Mouse (Mus musculus) embryo, embryonic 11.5 days (tissue): ENCODE data around the gene Ahcyl1.
"Not testable (repeated sequence)": the region's sequence is repeated elsewhere in the genome, so short reads cannot be mapped to it uniquely, and the experiment has no call there.

Experiments
- DNase-seq: peaks from one replicate; pipeline ENCODE4 v3.0.0-alpha.2; 2012; ENCODE audit warnings: low read depth, low spot score

Ahcyl1 gene

DNA sequence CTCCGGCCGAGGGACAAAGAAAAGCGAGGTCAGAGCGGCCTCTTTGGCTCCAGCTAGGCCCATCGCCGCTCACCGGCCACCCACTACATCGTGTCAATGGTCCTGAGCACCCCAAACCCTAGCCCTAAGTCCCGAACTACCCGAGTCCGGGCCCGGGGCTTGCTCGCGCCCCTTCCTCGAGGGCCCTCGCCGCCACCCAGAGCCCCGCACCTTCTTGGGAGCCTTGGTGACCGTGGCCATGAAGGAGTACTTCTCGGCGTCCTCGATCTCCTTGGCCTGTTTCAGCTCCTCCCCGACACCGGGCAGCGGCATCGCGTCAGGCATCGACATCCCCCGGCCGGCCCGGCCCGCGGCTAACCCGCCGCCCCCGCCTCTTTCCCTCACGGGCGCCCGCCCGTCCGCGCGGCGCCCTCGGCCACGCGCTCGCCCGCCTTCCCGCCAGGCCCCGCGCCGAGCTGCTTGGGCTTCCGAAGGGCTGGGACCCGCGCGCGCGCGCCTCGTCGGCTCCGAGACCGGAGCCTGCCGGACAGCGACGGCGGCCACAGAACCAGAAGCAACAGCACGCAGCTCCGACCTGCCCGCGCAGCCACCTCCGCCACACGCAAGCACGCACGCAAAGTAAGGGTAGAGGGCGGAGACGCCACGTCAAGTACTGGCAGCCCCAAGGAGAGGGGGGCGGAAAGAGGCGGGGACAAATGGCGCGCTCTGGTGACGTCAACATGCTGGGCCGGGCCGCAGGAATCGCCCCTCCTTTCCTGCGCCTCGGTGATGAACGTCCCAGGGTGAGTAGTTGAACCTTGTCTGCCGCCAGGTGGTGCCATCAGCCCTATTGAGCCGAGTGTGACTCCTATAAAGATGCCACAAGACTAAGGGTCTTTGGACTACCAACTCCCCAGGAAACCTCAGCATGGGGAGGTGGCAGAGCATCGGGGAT is at the start of gene Ahcyl1:
Gene Ahcyl1, minus strand, starts transcription at position 613 of the 934 bp plus-strand sequence.
- DNase-seq: peak; percentile 96

DNA sequence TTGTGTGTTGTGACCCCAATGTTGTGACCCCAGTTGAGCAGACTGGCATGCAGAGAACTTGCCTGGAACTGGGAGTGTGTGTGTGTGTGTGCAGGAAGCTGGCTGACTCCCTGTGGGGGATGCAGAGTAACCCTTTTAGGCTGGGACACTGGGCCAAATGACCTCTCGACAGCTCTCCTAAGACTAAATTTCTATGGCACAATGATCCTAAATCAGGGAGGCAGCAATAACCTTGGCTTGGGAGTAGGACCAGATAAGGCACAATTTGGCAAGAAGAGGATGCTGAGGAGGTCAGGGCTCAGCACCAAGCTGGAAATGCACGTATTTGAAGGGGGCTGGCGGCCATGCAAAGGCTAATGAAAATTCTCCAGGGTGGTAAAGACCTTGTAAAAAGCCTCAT is 49.7 kb upstream of the Ahcyl1 start:
- no peak for DNase-seq

DNA sequence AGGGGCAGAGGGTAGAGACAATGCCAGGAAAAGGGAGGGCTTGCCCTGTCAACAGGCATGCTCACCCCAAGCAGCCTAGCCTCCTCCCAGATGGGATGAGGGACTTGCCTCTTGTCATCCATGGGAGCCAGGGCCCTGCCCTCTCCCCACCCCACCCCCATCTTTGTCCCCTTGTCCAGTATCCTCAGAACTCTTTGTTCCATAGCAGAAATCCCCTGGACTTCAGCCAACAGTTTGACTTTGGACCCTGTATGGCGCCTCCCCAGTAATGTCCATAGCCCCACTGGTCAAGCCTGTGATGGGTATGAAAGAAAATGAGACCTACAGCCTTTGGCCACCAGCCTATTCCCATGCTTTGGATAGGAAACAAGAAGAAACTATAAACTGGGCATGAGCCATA is 47.3 kb upstream of the Ahcyl1 start:
- no peak for DNase-seq

DNA sequence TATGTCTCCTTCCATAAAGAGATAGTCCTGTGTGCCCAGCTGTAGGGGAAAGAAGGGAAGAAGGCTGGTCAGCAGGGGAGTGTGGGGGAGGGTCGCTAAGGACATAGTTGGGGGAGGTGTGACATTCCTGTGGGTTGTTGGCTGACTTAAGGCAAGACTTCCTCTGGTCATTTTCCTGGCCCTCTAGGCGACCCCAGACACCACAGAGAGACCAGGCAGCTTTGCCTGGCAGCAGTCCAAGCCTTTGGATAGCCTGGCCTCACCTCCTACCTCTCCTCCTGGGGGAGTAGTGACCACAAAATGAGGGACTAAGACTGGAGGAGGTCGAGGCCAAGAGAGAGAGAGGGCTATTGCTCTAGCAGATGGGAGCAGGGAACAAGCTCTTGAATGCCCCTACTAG is 46.7 kb upstream of the Ahcyl1 start:
- no peak for DNase-seq

DNA sequence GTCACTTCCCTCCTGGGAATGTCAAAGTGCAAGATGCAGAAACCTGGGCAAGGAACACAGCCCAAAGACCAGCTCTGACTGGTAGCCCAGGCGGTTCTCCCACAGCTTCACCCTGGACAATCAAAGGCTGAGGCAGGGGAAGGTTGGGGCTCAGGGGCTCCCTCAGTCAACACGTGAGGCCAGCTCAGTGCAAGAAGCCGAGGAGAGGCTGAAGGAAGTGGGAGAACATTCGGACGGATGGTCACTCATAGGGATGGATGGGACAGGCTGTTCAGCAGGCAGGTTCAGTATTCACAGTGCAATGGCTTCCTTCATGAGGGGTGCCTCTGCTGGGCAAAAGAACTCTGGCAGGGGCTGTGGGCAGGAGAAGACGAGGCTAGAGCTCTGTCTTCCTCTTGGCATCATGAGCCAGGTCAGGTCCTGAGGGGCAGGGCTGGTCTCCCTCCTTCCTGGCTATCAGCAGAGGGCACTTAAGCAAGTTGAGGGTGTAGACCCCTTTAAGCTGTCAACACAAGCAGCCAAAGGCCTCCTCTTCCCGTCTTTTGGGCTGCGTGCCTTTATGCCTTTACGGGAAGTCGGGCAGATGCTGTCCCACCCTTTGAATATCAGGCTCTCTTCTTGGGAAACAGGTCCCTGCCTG is 45.8 kb upstream of the Ahcyl1 start:
- no peak for DNase-seq

DNA sequence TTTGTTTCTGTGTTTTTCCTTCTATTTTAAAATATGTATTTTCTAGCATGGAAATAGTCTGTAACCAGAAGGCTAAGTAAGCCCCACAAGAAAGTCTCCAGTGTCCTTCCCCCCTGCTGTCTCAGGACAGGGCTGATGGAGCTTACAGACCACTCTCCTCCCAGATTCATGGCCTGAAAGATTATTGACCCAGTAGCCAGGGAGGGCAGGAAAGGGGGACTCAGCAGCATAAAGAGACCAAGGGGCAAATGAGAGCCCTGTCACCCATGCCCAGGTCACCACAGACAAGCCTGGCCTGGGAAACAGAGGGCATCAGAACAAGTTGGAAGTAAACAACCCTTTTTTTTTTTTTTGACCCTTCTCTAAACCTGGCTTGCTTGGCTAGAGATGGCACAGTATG is 45.0 kb upstream of the Ahcyl1 start:
- no peak for DNase-seq

DNA sequence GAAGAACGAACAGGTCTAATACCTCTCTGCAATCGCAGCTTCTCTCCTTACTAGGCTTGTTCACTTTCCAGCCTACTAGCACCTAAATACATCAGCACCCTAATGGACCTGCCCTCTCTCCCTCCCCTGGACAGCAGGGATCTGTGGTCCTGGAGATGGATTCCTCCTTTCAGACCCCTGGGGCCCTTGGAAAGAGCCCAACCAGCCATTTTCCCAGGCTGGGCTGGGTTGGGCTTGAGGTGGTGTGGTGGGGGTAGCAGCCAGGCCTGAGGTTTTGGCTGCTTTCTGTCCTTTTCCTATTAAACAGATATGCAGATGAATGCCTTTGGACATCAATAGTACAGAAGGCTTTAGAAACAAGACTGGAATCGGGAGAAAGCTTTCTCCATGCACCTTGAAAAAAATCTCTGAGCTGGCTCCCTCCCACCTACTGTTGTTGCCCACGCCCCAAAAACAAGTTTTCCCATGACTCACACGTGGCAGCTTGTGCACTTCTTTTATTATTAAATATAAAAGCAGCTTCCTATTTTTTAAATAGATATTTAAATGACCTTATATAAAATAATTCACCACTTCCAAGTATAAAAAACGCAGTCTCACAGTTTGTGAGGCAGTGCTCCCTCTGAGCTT is 44.3 kb upstream of the Ahcyl1 start:
- DNase-seq: peak; percentile 82

DNA sequence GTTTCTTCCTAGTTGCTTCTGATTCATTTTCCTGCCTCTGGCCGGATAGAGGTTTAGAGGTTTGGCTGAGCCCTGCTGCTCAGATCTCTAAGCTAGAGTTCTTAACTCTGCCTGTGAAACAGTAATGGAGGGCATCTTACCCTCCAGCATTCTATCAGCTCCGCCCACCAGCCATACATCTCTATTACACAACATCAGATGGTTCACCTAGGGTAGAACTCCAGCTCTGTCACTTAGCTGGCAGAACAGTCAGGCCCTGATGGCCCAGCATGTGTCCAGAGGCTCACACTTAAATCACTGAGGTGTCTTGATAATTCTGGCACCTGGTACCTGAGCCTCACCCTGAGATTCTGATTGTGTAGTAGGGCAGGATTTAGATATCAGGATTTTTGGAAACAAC is 43.6 kb upstream of the Ahcyl1 start:
- DNase-seq: no peak

DNA sequence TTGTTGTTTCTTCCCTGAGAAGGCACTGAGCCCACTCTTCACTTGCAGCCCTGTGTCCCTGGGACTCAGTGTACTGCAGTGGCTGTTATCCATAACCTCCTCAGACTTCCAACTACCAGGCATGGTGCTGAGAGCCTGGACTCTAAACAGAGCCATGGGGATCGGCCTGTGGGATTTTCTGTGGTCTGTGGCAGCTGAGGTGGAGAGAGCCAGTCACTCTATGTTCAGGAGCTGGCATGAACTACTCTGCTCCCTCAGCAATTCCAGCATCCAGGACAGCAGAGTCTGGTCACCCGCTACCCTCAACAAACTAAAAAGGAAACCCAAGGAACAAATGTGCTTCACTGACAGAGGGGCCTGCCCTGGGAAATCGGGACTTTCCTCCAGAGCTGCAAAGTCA is 43.1 kb upstream of the Ahcyl1 start:
- DNase-seq: no peak

DNA sequence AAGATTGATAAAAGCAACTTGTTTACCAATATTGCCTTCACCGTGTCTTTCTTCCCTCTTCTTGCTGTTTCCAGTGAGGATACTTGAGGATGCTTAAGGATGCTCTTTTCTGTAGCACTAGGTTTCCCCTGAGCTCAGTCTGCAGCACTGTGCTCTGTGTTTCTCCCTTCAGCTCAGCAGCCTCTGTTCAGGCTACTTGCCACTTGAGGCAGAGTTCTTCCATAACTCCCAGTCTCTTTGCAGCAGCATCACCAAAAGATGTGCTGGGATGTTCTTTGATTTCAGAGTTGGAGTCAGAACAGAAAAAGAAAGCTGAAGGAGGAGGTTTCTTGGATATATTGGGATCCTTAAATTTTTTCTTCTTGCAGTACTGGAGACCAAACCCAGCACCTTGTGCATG is 42.3 kb upstream of the Ahcyl1 start:
- no peak for DNase-seq

DNA sequence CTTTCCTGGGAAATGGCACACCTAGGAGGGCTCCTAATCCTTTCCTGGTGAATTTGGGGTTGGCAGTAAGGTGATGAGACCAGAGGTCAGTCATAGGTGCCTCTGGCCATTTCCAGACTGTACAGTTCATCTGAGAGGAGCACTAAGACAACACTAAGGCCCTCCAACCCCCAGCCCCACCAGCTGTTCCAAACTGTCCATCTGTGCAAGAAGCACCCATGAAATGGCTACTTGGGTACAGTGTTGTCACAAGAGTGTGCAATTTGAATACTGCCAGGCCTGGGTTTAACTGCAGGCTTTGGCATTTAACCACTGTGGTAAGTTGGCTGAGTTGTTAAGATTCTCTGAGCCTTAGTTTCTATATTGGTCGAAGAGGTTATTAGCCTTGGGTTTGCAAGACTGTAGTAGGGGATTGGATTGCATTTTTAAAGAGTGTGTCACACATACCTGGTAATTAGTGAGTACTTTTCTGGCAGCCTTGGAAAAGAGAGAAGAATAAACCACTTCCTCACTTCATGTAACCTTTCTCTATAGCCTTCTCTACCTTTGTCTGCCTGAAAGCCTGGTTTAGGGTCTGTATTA is 41.3 kb upstream of the Ahcyl1 start:
- no peak for DNase-seq

DNA sequence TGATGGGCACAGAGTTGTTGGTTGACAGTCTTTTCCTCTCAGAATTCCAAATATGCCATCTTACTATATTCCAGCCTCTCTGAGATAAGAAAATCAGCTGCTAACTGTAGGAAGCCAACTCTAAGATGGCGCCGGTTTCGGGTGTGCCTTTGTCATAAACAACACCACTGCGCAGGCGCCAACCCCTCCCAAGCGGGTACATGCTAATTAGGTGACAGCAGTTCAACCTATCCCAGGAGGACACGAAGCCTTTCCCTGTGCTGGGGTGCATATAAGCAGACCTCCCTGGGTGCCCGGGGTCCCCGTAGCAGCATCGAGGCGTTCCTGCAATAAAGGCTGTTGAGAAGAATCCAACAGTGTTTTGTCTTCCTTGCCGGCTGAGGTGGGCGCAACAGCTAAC is 39.3 kb upstream of the Ahcyl1 start:
- not testable (repeated sequence) for DNase-seq

DNA sequence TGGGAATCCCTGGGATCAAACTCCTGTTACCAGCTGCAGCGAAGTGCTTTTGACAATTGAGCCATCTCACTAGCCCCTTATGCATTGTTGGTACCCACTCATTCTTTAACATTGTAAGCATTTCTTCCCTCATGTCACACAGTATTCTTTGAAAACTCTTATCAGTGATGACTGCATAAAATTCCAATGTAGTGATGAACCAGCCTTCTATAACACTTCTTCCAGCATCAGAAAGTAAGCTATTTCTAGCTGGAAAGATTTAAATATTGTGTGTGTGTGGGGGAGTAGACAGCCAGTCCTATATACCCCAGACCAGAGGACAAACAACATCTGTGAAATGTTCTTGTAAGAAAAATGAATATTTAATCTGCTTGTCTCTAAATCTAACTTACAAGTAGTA is 37.0 kb upstream of the Ahcyl1 start:
- DNase-seq: no peak

DNA sequence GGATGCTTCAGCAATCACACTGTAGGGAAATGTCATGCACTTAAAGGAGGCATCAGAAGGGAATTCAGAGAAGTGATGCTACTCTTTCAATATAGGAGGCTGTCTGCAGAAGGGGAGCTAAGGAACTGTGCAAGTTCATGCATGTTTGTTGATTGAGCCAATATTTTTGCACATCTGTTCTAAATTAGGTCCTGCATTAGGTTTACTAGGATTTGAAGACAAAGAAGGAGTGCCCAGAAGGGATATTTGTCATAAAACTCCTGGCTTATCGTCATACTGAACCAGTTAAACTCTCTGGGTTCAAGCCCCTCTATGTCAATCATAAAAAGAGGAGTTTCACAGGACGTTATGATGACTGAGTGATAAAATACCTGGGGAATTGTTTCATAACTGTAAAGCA is 33.9 kb upstream of the Ahcyl1 start:
- no peak for DNase-seq

DNA sequence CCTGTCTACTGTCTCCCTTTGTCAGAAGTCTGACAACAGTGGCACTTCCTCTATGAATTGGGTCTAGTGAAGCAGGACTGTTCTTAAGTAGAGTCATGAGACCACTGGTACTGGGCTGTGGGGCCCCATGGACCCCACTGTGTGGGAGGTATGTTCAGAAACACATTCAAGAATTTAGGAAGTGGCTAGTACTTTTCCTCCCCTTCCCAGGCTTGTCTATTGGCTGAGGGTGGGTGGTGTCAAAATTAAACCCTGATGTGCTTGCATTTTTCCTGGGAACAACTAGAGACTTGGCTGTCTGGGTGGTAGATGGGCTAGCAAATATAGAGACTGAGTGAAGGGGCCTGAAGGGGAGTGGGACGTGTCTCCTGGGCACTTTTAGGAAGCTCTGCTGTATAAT is 32.1 kb upstream of the Ahcyl1 start:
- no peak for DNase-seq

DNA sequence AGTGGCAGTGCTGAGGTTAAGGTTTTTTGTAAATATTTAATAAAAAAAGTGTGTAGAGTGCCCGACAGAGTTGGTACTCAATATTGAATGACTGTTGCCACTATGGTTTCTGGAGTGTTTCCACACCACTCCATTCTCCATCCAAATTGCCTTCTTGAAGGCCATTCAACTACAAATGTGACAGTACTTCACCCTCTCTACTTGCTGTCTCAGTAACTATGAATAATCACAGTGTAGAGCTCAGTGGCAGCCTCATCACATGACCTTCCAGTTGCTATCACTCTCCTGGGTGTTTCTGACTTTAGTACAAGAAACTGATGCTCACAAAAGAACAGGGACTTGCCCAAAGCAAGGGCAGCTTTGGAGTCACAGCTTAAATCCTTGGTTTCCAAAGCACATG is 19.6 kb upstream of the Ahcyl1 start:
- no peak for DNase-seq

DNA sequence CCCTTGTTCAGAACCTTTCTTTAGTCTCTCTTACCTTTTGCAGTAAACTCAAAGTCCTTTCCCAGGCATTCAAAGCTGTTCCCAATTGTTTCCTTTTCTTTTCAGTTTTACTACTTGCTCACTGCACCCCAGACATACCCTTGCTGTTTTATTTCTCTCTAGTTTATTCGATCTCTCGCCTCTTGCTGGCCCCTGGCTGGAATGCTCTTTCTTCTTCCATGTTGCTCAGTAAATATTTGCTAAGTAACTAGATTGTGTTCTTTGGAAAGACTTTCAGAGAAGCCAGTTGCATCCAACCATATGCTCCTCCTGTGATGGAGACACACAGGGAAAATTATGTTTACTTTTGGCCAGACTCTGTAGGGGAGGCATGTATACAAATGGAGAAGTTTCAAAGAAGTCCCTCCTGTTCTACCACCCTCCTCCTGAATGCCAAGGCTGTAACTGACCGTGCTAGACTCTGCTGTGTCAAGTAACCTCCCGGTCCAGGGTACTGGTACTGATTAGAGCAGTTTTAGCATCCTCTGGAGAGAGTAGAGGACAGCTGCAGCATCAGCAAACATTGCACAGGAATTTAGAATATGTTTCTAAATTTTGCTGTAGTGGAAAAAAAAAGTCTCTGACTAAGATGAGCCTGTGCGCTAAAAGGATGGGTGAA is 18.0 kb upstream of the Ahcyl1 start:
- DNase-seq: no peak

DNA sequence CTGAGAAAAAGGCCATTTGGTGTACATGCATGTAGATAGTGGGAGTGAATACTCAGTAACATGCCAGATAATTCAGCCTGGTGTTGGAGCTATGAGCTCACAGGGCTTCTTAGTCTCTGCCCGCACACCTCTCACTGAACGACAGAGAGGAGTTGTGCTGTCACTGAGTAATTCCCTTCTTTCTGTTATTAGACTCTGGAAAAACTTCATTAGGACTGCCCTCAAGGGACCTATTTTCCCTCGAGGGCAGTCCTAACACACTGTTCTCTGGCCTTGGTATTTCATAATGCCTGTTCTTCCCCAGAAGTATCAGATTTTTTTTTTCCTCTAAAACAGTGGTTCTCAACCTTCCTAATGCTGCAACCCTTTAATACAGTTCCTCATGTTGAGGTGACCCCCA is 15.7 kb upstream of the Ahcyl1 start:
- no peak for DNase-seq

DNA sequence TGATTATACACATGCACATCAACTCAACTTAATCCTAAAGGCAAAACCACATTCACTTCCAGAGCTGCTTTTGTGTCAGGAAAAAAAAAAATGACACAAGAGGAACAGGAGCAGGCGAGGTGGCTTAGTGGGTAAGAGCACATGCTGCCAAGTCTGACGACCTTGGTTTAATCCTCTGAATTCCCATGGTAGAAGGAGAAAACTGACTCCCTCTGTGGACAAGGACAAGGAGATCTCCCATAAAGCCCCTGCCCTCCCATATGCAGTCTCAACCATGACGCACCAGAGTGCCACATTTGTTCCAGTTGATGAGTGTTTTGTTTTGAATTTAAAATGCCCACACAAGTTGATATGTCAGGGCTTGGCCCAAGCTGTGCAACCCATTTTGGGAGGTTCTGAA is 12.8 kb upstream of the Ahcyl1 start:
- no peak for DNase-seq

DNA sequence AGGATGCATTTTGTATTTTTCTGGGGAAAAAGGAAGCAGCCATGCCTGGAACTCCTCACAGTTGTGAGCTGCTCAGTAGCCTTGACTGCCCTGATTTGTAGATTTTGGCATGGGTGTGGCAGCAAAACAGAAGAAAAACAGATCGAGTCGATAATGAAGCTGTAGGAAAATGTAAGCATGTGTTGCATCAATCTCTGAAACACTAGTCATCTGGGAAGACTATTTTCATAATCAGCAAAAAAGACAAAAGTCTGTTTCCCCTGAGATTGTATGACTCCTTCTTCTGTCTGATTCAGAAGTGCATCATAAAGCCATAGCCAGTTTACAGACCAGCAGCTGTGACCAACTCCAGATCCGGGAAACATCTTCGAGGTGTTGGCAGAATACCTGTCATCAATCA is 10.9 kb upstream of the Ahcyl1 start:
- no peak for DNase-seq

DNA sequence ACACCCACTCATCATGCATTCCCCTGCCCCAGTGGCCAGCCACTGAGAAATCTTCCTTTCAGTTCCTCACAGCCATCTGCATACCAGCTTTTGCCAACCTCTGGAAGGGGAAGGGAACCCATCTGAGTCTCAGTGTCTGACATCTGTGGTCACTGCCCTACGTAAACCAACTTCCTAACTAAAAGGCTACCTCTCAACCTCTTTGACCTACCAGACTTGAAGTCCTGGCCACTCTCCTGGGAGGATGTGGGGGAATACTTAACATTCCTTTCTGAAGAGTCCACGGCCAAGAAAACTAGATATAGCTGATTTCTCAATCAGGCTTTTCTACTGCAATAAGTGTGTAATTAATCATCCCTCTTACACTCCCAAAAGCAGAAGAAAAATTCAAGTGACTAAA is 9.8 kb upstream of the Ahcyl1 start:
- no peak for DNase-seq

DNA sequence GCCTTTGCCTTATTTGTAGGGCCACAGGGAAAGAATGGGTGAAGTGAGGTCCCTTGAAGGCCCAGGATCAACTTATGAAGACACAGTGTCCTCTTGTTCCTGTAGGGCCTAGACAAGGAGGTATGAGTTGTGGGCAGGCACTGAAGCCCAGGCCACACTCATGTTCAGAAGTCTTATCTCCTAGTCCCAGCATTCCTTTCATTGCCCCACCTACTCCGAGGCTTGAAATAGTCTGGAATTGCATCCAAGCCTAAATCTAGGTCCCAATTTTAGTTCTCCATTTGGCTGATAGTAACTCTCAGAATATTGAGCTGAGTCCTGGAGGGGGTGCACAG is 8.0 kb upstream of the Ahcyl1 start:
- no peak for DNase-seq
